Comparison of ENCODE assay signal across 8 mouse cellular contexts in genomic region chr7:144417644-144418343, GRCm38 (mm10). TPM values are rescaled to one million over a fixed set of nuclear protein-coding genes. Genes with fewer than 3 reads are reported as not detected.
DNase-seq lines count a peak whose midpoint lies in the region; ATAC-seq and TF ChIP-seq lines count a peak whose summit lies in the region.

No protein-coding gene starts in this region.

- peak overlapping the region; percentile 23 for H3K4me2 ChIP-seq in forebrain, embryonic 15.5 days (replicated peaks)
- H3K4me2 ChIP-seq in hindbrain, embryonic 13.5 days: peak overlapping the region; percentile 25

- no peak for TF ChIP-seq CTCF in olfactory bulb, adult 2 months (IDR thresholded peaks at IDR 0.05; ENCODE audit: insufficient read depth, low read depth, low read length)

- no peak for TF ChIP-seq POLR2A in olfactory bulb, adult 2 months (IDR thresholded peaks at IDR 0.05; ENCODE audit: insufficient read depth, low read depth, low read length)

- intact Hi-C loops in left cerebral cortex, postnatal 36 days (cut with DNase I): loop anchor here (5.0 kb wide), 2 partner anchors 130 to 180 kb away; no protein-coding TSS in a partner anchor

- no peak overlapping the region for H3K4me3 ChIP-seq in forebrain, embryonic 15.5 days
- no peak overlapping the region for H3K4me3 ChIP-seq in hindbrain, embryonic 13.5 days
- no peak overlapping the region for H3K4me3 ChIP-seq in olfactory bulb, adult 2 months (ENCODE audit: insufficient read depth, low read depth, low read length)

- H3K36me3 ChIP-seq in forebrain, embryonic 15.5 days: no peaks in the 10 kb centered on the region
- H3K36me3 ChIP-seq in hindbrain, embryonic 13.5 days: peaks cover 10% of the 10 kb centered on the region

- WGBS in forebrain, embryonic 15.5 days: 11% methylated on average over 16 of the region's 16 CpGs
- WGBS in hindbrain, embryonic 13.5 days: 25% methylated on average over 16 of the region's 16 CpGs
- 6% methylated on average over 16 of the region's 16 CpGs for WGBS in olfactory bulb, adult 2 months

- peaks cover 23% of the 10 kb centered on the region for H3K4me1 ChIP-seq in forebrain, embryonic 15.5 days
- H3K4me1 ChIP-seq in hindbrain, embryonic 13.5 days (replicated peaks): peaks cover 40% of the 10 kb centered on the region
- peaks cover 68% of the 10 kb centered on the region for H3K4me1 ChIP-seq in olfactory bulb, adult 2 months (ENCODE audit: control insufficient read depth, insufficient read depth, low read length)

- H3K27me3 ChIP-seq in forebrain, embryonic 15.5 days: no peaks in the 10 kb centered on the region
- H3K27me3 ChIP-seq in hindbrain, embryonic 13.5 days: no peaks in the 10 kb centered on the region

- no peak overlapping the region for H3K9ac ChIP-seq in forebrain, embryonic 15.5 days (replicated peaks)
- peak overlapping the region; percentile 55 for H3K9ac ChIP-seq in hindbrain, embryonic 13.5 days

- ATAC-seq in cerebellum, adult (ENCODE audit: insufficient number of reproducible peaks, low FRiP score, low TSS enrichment): peak; percentile 69
- ATAC-seq in forebrain, embryonic 15.5 days (replicated peaks): peak; percentile 89
- ATAC-seq in hindbrain, embryonic 13.5 days (ENCODE audit: low FRiP score): peak; percentile 87

- peak overlapping the region; percentile 80 for H3K27ac ChIP-seq in forebrain, embryonic 15.5 days (replicated peaks)
- H3K27ac ChIP-seq in hindbrain, embryonic 13.5 days: peak overlapping the region; percentile 89
- peak overlapping the region; percentile 78 for H3K27ac ChIP-seq in olfactory bulb, adult 2 months (ENCODE audit: insufficient read depth, low read depth, low read length)

- H3K9me3 ChIP-seq in forebrain, embryonic 15.5 days: no peaks in the 10 kb centered on the region
- no peaks in the 10 kb centered on the region for H3K9me3 ChIP-seq in hindbrain, embryonic 13.5 days

- DNase-seq in kidney, postnatal 10 days: peak; percentile 51
- DNase-seq in kidney, adult 11 months: no peak
- peak; percentile 84 to 86 for DNase-seq in left cerebral cortex, postnatal 36 days (ENCODE audit: low spot score in 2 of 2)
- DNase-seq in spleen, adult 18-20 months: no peak

RNA-seq across cellular contexts. Expression of gene Cttn, which starts 53.0 kb away (rescaled TPM):
- polyA plus RNA-seq in forebrain, embryonic 15.5 days (2015; fragmentation: Nextera tagmentation; extraction: Ambion mirVana): 165 and 171 TPM in 2 replicates
- 181 and 185 TPM in 2 replicates for polyA plus RNA-seq in hindbrain, embryonic 13.5 days (2015; fragmentation: Nextera tagmentation; extraction: Ambion mirVana)
- 100 to 1,000 TPM; 111 to 112 TPM for total RNA-seq in left cerebral cortex, postnatal 36 days (2021)
- polyA plus RNA-seq in olfactory bulb, adult 2 months (2012; ENCODE audit: insufficient read depth, insufficient read length, low replicate concordance, missing spikeins): not detected in 2 replicates

Comparison
In these comparisons a context has a peak if more than half of its experiments do, and no peak if none do; other contexts are left out.
1. DNase-seq: peak in kidney, postnatal 10 days (single experiment) and left cerebral cortex, postnatal 36 days (2 of 2); none in kidney, adult 11 months (single experiment) and spleen, adult 18-20 months (0 of 2).
2. Peak in every context shown above with its lines, with median percentiles within 50 percentile points of each other: ATAC-seq and H3K27ac ChIP-seq.